10 mouse cellular contexts compared by ENCODE assay signal in the genomic region with DNA sequence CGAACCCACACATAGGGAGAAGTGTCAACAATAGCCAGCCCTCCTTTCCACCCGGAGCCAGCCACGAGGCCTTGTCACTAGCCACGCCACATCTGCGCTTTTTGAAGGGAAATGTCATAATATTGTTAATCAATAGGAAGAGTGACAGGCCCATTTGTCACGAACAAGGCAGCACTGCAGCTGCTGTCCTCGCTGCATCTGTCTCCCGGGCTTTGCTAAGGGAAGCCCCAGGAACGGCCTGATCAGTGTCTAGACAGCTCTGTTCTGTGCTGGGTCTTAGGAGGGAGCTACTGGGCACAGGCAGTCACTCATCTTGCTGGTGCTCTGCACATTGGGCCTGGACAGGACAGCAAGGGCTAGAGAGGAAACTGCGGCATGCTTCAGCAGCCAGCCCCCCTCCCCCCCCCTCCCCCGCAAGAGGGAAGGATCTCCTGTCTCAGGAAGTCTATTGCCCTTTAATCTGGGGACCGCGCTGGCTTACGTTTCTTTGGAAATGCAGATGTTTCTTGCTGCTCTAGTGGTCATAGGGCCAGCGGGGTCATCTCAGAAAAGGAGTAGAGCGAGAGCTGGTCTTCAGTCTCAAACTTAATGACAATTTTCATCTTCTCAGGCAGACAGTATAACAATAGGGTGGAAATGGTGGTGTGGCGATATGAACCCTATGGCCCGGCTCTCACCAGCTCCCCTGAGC.
DNase-seq lines count a peak whose midpoint lies in the region; ATAC-seq and TF ChIP-seq lines count a peak whose summit lies in the region.
"Had no signal": no experiment of that assay in that cellular context is flagged by ENCODE, and none has a peak within 500 bp of the region (broad histone marks: within the 10 kb centered on the region; RNA-seq: fewer than 3 reads in every experiment).

No protein-coding gene starts in this region.

- H3K9me3 ChIP-seq in hindbrain, embryonic 11.5 days (ENCODE audit: control insufficient read depth, low read length), result no peaks in the 10 kb centered on the region
- peaks cover 8% of the 10 kb centered on the region; the same call in 1 of the 2 replicates for H3K9me3 ChIP-seq in midbrain, embryonic 12.5 days
- H3K9me3 ChIP-seq in intestine, postnatal 0 days (ENCODE audit: control insufficient read depth), result no peaks in the 10 kb centered on the region
- H3K9me3 ChIP-seq: liver, embryonic 13.5 days had no signal

- ATAC-seq in hindbrain, embryonic 11.5 days (ENCODE audit: low FRiP score), result peak; percentile 88
- ATAC-seq in midbrain, embryonic 12.5 days (ENCODE audit: low FRiP score, low read depth), result peak; percentile 76
- no peak for ATAC-seq in intestine, postnatal 0 days

- peak overlapping the region; percentile 32; the same call in 1 of the 2 replicates for H3K9ac ChIP-seq in hindbrain, embryonic 11.5 days (ENCODE audit: low read depth, low read length)
- no peak overlapping the region for H3K9ac ChIP-seq in midbrain, embryonic 12.5 days (replicated peaks)
- H3K9ac ChIP-seq in intestine, postnatal 0 days (ENCODE audit: low read depth, low read length), result no peak overlapping the region
- H3K9ac ChIP-seq: liver, embryonic 13.5 days had no signal

- peaks cover 10% of the 10 kb centered on the region for H3K4me1 ChIP-seq in hindbrain, embryonic 11.5 days (replicated peaks; ENCODE audit: control insufficient read depth, insufficient read depth, low read length)
- H3K4me1 ChIP-seq in midbrain, embryonic 12.5 days, result peaks cover 55% of the 10 kb centered on the region
- no peaks in the 10 kb centered on the region for H3K4me1 ChIP-seq in intestine, postnatal 0 days (replicated peaks; ENCODE audit: control insufficient read depth, insufficient read depth, low read length)
- H3K4me1 ChIP-seq: liver, embryonic 13.5 days had no signal

- no peak for TF ChIP-seq CTCF in intestine, postnatal 0 days (IDR thresholded peaks at IDR 0.05; ENCODE audit: low read depth)

- H3K4me2 ChIP-seq in hindbrain, embryonic 11.5 days (replicated peaks; ENCODE audit: low read depth, low read length), result 0 out of 2 replicates have a peak overlapping the region, but pooled peaks have one; percentile 9
- 0 out of 2 replicates have a peak overlapping the region, but pooled peaks have one; percentile 9 for H3K4me2 ChIP-seq in midbrain, embryonic 12.5 days (replicated peaks)
- no peak overlapping the region for H3K4me2 ChIP-seq in intestine, postnatal 0 days (replicated peaks; ENCODE audit: low read depth)
- H3K4me2 ChIP-seq: liver, embryonic 13.5 days had no signal

- H3K36me3 ChIP-seq in hindbrain, embryonic 11.5 days (ENCODE audit: control insufficient read depth, insufficient read depth, low read length), result no peaks in the 10 kb centered on the region
- H3K36me3 ChIP-seq in midbrain, embryonic 12.5 days, result no peaks in the 10 kb centered on the region
- H3K36me3 ChIP-seq in intestine, postnatal 0 days (ENCODE audit: control insufficient read depth, insufficient read depth), result no peaks in the 10 kb centered on the region
- H3K36me3 ChIP-seq: liver, embryonic 13.5 days had no signal

- no peaks in the 10 kb centered on the region for H3K27me3 ChIP-seq in hindbrain, embryonic 11.5 days (ENCODE audit: control insufficient read depth, insufficient read depth, low read length)
- no peaks in the 10 kb centered on the region for H3K27me3 ChIP-seq in midbrain, embryonic 12.5 days
- no peaks in the 10 kb centered on the region for H3K27me3 ChIP-seq in intestine, postnatal 0 days (replicated peaks; ENCODE audit: control insufficient read depth, insufficient read depth, low read length)

- peak overlapping the region; percentile 91 for H3K27ac ChIP-seq in hindbrain, embryonic 11.5 days (ENCODE audit: low read depth, low read length)
- H3K27ac ChIP-seq in midbrain, embryonic 12.5 days (replicated peaks), result peak overlapping the region; percentile 88
- H3K27ac ChIP-seq in intestine, postnatal 0 days (ENCODE audit: low read depth, low read length), result no peak overlapping the region
- H3K27ac ChIP-seq: liver, embryonic 13.5 days had no signal

- WGBS in hindbrain, embryonic 11.5 days, result 5% methylated on average over 18 of the region's 18 CpGs
- WGBS in midbrain, embryonic 12.5 days, result 7% methylated on average over 17 of the region's 18 CpGs
- WGBS in intestine, postnatal 0 days, result 38% methylated on average over 18 of the region's 18 CpGs

- H3K4me3 ChIP-seq in hindbrain, embryonic 11.5 days (ENCODE audit: low read depth, low read length), result no peak overlapping the region
- H3K4me3 ChIP-seq in midbrain, embryonic 12.5 days, result no peak overlapping the region
- H3K4me3 ChIP-seq in intestine, postnatal 0 days (ENCODE audit: low read depth, low read length), result no peak overlapping the region
- H3K4me3 ChIP-seq: liver, embryonic 13.5 days had no signal

- DNase-seq in CD4-positive helper T cell, adult 2 months (ENCODE audit: low read depth, low spot score), result peak; percentile 22
- peak; percentile 61 for DNase-seq in embryo, embryonic 10 days (ENCODE audit: low spot score)
- peak; percentile 73 for DNase-seq in hindbrain, embryonic 11.5 days (ENCODE audit: low spot score)
- no peak for DNase-seq in left cerebral cortex, adult 8-10 months (ENCODE audit: low spot score in 2 of 2)
- DNase-seq in T-cell, adult 2 months (ENCODE audit: low spot score), result no peak
- DNase-seq: cerebellum, postnatal 36 days; kidney, adult 18-20 months; liver, embryonic 13.5 days had no signal

Comparison
In these comparisons a context has a peak if more than half of its experiments do, and no peak if none do; other contexts are left out.
1. DNase-seq: peak in CD4-positive helper T cell, adult 2 months (single experiment), embryo, embryonic 10 days (single experiment) and hindbrain, embryonic 11.5 days (single experiment); none in left cerebral cortex, adult 8-10 months (0 of 2) and T-cell, adult 2 months (single experiment).